Mouse (Mus musculus) testis, adult 2 months (tissue): ENCODE results near the gene Mgat5.

ENCODE experiments used
- CTCF ChIP-seq: fragments of 200-500 bp; IDR thresholded peaks from 2 replicates; pipeline ENCODE4 v1.5.1; 2012; ENCODE audit warnings: low read depth, mild to moderate bottlenecking, inconsistent platforms, low read length, moderate library complexity; ENCODE audit not compliant: control insufficient read depth, insufficient read depth, insufficient replicate concordance
- POLR2A ChIP-seq: fragments of 200-500 bp; IDR thresholded peaks from 2 replicates; pipeline ENCODE4 v1.6.1; 2012; ENCODE audit warnings: low read depth, mild to moderate bottlenecking, inconsistent platforms, low read length, moderate library complexity; ENCODE audit not compliant: control insufficient read depth

GRCm38 (mm10) chr1:127500701-127501100, 295.9 kb downstream of the Mgat5 start:
- TF ChIP-seq CTCF: no peak
- no peak for TF ChIP-seq POLR2A
